Mouse (Mus musculus) heart, adult 8-10 months (tissue): ENCODE results near the gene Mlx. TPM values are rescaled to one million over a fixed set of nuclear protein-coding genes. Genes with fewer than 3 reads are reported as not detected.

ENCODE experiments used
- DNase-seq: peaks from one replicate; pipeline ENCODE4 v3.0.0; 2022; ENCODE audit warnings: low spot score
- total RNA-seq, 4 experiments: library from RNA; stranded (reverse); gene quantifications; 2 replicates each; pipeline ENCODE4 v1.2.4; 2022

Mlx gene
- 10 to 100 TPM; 15.5 to 24.4 (median 20.0) TPM for total RNA-seq

GRCm38 (mm10) chr11:101086756-101087681 is at the start of gene Mlx:
TSS of gene Mlx (plus strand) at chr11:101087277.
- peak; percentile 93 for DNase-seq

GRCm38 (mm10) chr11:101037795-101038194 is 49.3 kb upstream of the Mlx start:
- DNase-seq: no peak

- no peak for DNase-seq
These were observed 41.3 kb upstream of the Mlx start for GRCm38 (mm10) chr11:101045826-101046225.

GRCm38 (mm10) chr11:101046440-101046839 is 40.6 kb upstream of the Mlx start:
- DNase-seq: no peak

GRCm38 (mm10) chr11:101047502-101047901 is 39.6 kb upstream of the Mlx start:
- DNase-seq: no peak

- no peak for DNase-seq
These were observed 36.7 kb upstream of the Mlx start for GRCm38 (mm10) chr11:101050359-101050758.

GRCm38 (mm10) chr11:101051051-101051493 is 36.0 kb upstream of the Mlx start:
- DNase-seq: no peak

GRCm38 (mm10) chr11:101051617-101052016 is 35.5 kb upstream of the Mlx start:
- DNase-seq: no peak

- peak; percentile 50 for DNase-seq
These were observed 34.2 kb upstream of the Mlx start for GRCm38 (mm10) chr11:101052751-101053473.

GRCm38 (mm10) chr11:101053974-101054373 is 33.1 kb upstream of the Mlx start:
- no peak for DNase-seq

- DNase-seq: no peak
These were observed 31.7 kb upstream of the Mlx start for GRCm38 (mm10) chr11:101055418-101055817.

GRCm38 (mm10) chr11:101056885-101057284 is 30.2 kb upstream of the Mlx start:
- peak; percentile 61 for DNase-seq

GRCm38 (mm10) chr11:101057860-101058259 is 29.2 kb upstream of the Mlx start:
- peak; percentile 91 for DNase-seq

- peak; percentile 72 for DNase-seq
These were observed 28.4 kb upstream of the Mlx start for GRCm38 (mm10) chr11:101058726-101059125.

GRCm38 (mm10) chr11:101059473-101059872 is 27.6 kb upstream of the Mlx start:
- DNase-seq: no peak

- peak; percentile 84 for DNase-seq
These were observed 27.0 kb upstream of the Mlx start for GRCm38 (mm10) chr11:101060126-101060525.

GRCm38 (mm10) chr11:101061049-101061448 is 26.0 kb upstream of the Mlx start:
- DNase-seq: no peak

GRCm38 (mm10) chr11:101062165-101062884 is 24.8 kb upstream of the Mlx start:
- DNase-seq: peak; percentile 89

GRCm38 (mm10) chr11:101062971-101063675 is 24.0 kb upstream of the Mlx start:
- DNase-seq: no peak

- DNase-seq: peak; percentile 80
These were observed 23.3 kb upstream of the Mlx start for GRCm38 (mm10) chr11:101063676-101064327.

- DNase-seq: no peak
These were observed 22.6 kb upstream of the Mlx start for GRCm38 (mm10) chr11:101064462-101064861.
